Comparison of ENCODE assay signal across 19 mouse cellular contexts in the genomic region with DNA sequence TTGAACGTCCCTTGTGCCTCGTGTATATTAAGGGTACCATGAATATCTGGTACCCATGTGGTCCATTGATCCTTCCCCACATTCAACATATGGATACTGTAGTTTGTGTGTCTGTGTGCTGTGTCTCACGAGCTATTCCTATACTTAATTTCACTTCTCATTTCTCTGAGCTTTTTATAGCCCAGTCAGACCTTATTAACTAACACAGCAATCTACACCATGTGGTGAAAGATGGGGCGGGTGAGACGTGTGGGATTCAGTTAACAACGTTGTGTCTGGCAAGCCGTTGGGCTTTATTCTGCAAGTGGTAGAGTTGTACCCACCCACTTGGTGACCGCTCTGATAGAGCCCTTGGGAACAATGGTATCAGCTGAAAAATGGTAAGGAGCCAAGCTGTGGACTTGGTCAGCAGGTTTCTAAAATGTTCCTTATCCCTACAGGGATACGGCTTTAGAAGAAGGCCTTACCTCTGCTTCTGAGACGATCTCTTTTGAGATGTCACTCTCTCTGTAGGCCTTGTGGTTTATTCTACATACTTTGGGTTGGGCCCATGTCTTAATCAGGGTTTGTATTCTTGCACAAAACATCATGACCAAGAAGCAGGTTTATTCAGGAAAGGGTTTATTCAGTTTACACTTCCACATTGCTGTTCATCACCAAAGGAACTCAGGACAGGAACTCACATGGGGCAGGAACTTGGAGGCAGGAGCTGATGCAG.
DNase-seq lines count a peak whose midpoint lies in the region; ATAC-seq and TF ChIP-seq lines count a peak whose summit lies in the region.
"Had no signal": no experiment of that assay in that cellular context is flagged by ENCODE, and none has a peak within 500 bp of the region (broad histone marks: within the 10 kb centered on the region; RNA-seq: fewer than 3 reads in every experiment).

No protein-coding gene starts in this region.

- ATAC-seq in megakaryocyte, adult 5-6 weeks (ENCODE audit: poor library complexity, severe bottlenecking): peak; percentile 87
- ATAC-seq: CD4-positive, CD25-positive, alpha-beta regulatory T cell, adult 4 months; forebrain, embryonic 13.5 days; forebrain, postnatal 0 days had no signal

- no peaks in the 10 kb centered on the region for H3K36me3 ChIP-seq in splenic B cell, adult 2 months (ENCODE audit: control insufficient read depth, insufficient read depth, low read length, poor library complexity, severe bottlenecking)
- H3K36me3 ChIP-seq: embryonic facial prominence, embryonic 10.5 days; G1E; heart, embryonic 12.5 days; hindbrain, embryonic 10.5 days had no signal

- DNase-seq in A20 (ENCODE audit: low read depth, low spot score): peak; percentile 69
- DNase-seq in splenic B cell, adult 2 months (ENCODE audit: low read depth, low spot score): peak; percentile 51
- DNase-seq in gastrocnemius, postnatal 14 days: no peak
- DNase-seq in frontal cortex, postnatal 14 days (ENCODE audit: low spot score in 2 of 2): no peak
- DNase-seq: adrenal gland, postnatal 10 days; cerebellum, adult 18-20 months; cerebellum, adult 9-11 months; cerebellum, postnatal 36 days; forebrain, postnatal 0 days; heart, adult 2 months had no signal

- peaks cover 13% of the 10 kb centered on the region for H3K4me1 ChIP-seq in bone marrow macrophage, adult 2 months (ENCODE audit: control insufficient read depth, insufficient read depth, low read length)
- H3K4me1 ChIP-seq: embryonic facial prominence, embryonic 10.5 days; forebrain, embryonic 13.5 days; heart, embryonic 12.5 days; hindbrain, embryonic 10.5 days had no signal

- peak overlapping the region; percentile 54 for H3K27ac ChIP-seq in bone marrow macrophage, adult 2 months (ENCODE audit: insufficient read depth, low read depth, low read length)
- H3K27ac ChIP-seq: embryonic facial prominence, embryonic 10.5 days; forebrain, embryonic 13.5 days; heart, adult 2 months; hindbrain, embryonic 10.5 days; hindbrain, embryonic 14.5 days had no signal

- TF ChIP-seq POLR2A in bone marrow macrophage, adult 2 months (IDR thresholded peaks at IDR 0.05; ENCODE audit: borderline replicate concordance, low read depth, low read length): no peak

- no peak for TF ChIP-seq CTCF in bone marrow macrophage, adult 2 months (IDR thresholded peaks at IDR 0.05; ENCODE audit: low read depth, low read length)

- intact Hi-C loops in gastrocnemius, postnatal 14 days (cut with DNase I; ENCODE audit: low total_unique reads): no loop called here

- no peak overlapping the region for H3K4me3 ChIP-seq in bone marrow macrophage, adult 2 months (ENCODE audit: insufficient read depth, low read length)
- H3K4me3 ChIP-seq: embryonic facial prominence, embryonic 10.5 days; forebrain, embryonic 13.5 days; heart, adult 2 months; heart, embryonic 12.5 days; hindbrain, embryonic 10.5 days had no signal

- no peaks in the 10 kb centered on the region for H3K27me3 ChIP-seq in splenic B cell, adult 2 months (ENCODE audit: control insufficient read depth, insufficient read depth, low read length, poor library complexity, severe bottlenecking)
- H3K27me3 ChIP-seq: forebrain, embryonic 13.5 days; heart, embryonic 12.5 days had no signal

Comparison
In these comparisons a context has a peak if more than half of its experiments do, and no peak if none do; other contexts are left out.
1. DNase-seq: peak in A20 (single experiment) and splenic B cell, adult 2 months (single experiment); none in gastrocnemius, postnatal 14 days (single experiment) and frontal cortex, postnatal 14 days (0 of 2).